Mouse (Mus musculus): ENCODE results near the gene Slc35a1. TPM values are rescaled to one million over a fixed set of nuclear protein-coding genes. Genes with fewer than 3 reads are reported as not detected.

Slc35a1 gene
- total and polyA plus RNA-seq, 3 experiments = 18.2 to 26.2 (median 19.7) TPM

DNA sequence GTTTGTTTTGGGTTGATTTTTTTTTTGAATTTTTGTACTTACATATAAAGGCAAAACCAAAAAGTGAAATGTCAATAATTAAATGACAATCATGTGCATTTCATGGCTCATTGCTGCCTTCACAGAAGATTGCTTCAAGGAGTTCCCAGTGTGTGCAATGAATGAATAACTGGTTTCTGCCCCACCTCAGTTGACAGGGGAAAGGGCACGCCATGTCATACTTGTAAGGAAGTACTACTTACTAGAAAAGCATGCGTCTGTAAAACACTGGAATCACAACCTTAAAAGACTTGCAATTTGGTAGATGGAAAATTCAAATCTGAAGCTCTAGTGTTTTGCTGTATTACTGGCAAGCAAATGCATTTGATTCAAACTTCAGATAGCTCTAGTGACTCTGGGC, 28.2 kb downstream of the Slc35a1 start:
- H3K36me3 ChIP-seq (replicated peaks in 1 of 2; ENCODE audit: control insufficient read depth in 1 of 2, insufficient read depth in 1 of 2, low read length in 1 of 2) = peaks cover 67 to 91% of the 10 kb centered on the region in 2 experiments
- no peak overlapping the region for H3K9ac ChIP-seq (ENCODE audit: insufficient read depth, low read depth)
- no peaks in the 10 kb centered on the region for H3K9me3 ChIP-seq (replicated peaks; ENCODE audit: low read length)
- H3K27me3 ChIP-seq (replicated peaks) = no peaks in the 10 kb centered on the region
- in situ Hi-C loops (cut with MboI; ENCODE audit: low pct_ligation_motif_present, low pct_unique_long_range_greater_than_20kb, low sequenced_read_pairs) = no loop called here
- peaks cover 0 to 2% of the 10 kb centered on the region in 2 experiments; a peak in 1 of 4 replicates for H3K4me1 ChIP-seq (ENCODE audit: control insufficient read depth in 1 of 2, insufficient read depth in 2 of 2)
- no peak for DNase-seq (ENCODE audit: extremely low read depth)
- no peak overlapping the region for H3K4me3 ChIP-seq (replicated peaks in 1 of 3; ENCODE audit: low read depth in 2 of 3, low read length in 2 of 3, poor library complexity in 1 of 3)
- dilution Hi-C loops (cut with MboI; ENCODE audit: extremely low pct_ligation_motif_present, extremely low pct_unique_long_range_greater_than_20kb, low sequenced_read_pairs) = no loop called here
- H3K27ac ChIP-seq (ENCODE audit: insufficient read depth, low read depth) = no peak overlapping the region
- no peak for TF ChIP-seq CHD1 (IDR thresholded peaks at IDR 0.05; ENCODE audit: low read depth, low read length)
- no peak for TF ChIP-seq MAFK (IDR thresholded peaks at IDR 0.05; ENCODE audit: insufficient replicate concordance, low read length)
- TF ChIP-seq ELF1 (IDR thresholded peaks at IDR 0.05; ENCODE audit: low read depth, low read length) = no peak
- no peak for TF ChIP-seq ZNF384 (IDR thresholded peaks at IDR 0.05; ENCODE audit: low read depth, low read length)
- no peak for TF ChIP-seq POLR2A (IDR thresholded peaks at IDR 0.05; ENCODE audit: low read depth, low read length)
- no peak for TF ChIP-seq MEF2A (IDR thresholded peaks at IDR 0.05; ENCODE audit: borderline replicate concordance, low read depth, low read length)
- H3K4me2 ChIP-seq (ENCODE audit: insufficient read depth, low read depth, poor library complexity, severe bottlenecking) = no peak overlapping the region
- no peaks in the 10 kb centered on the region for H3K79me2 ChIP-seq (replicated peaks; ENCODE audit: control insufficient read depth, extremely low read depth, insufficient read depth, poor library complexity, severe bottlenecking)

DNA sequence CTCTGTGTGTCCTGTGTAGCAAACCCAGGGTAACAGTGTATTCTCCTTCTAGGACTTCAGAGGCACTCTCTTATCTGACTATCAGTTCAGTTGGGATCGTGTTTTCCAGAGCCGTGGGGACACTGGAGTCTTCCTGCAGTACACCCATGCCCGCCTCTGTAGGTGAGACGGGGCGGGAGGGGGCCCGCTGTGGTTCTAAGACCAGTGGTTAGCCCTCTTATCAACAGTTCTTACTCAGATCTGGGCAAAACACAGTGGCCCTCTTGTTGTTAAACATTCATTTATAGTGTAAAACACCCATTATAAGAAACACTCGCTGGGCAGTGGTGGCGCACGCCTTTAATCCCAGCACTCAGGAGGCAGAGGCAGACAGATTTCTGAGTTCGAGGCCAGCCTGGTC, 31.1 kb downstream of the Slc35a1 start:
- no peak overlapping the region for H3K9ac ChIP-seq (ENCODE audit: insufficient read depth, low read depth)
- peaks cover 68 to 87% of the 10 kb centered on the region in 2 experiments for H3K36me3 ChIP-seq (replicated peaks in 1 of 2; ENCODE audit: control insufficient read depth in 1 of 2, insufficient read depth in 1 of 2, low read length in 1 of 2)
- H3K27ac ChIP-seq (ENCODE audit: insufficient read depth, low read depth) = no peak overlapping the region
- DNase-seq (ENCODE audit: extremely low read depth) = no peak
- H3K4me1 ChIP-seq (ENCODE audit: control insufficient read depth in 1 of 2, insufficient read depth in 2 of 2) = peaks cover 3 to 18% of the 10 kb centered on the region in 2 experiments
- dilution Hi-C loops (cut with MboI; ENCODE audit: extremely low pct_ligation_motif_present, extremely low pct_unique_long_range_greater_than_20kb, low sequenced_read_pairs) (no loop called here), in situ Hi-C loops (cut with MboI; ENCODE audit: low pct_ligation_motif_present, low pct_unique_long_range_greater_than_20kb, low sequenced_read_pairs) (no loop called here)
- H3K27me3 ChIP-seq (replicated peaks) = no peaks in the 10 kb centered on the region
- no peaks in the 10 kb centered on the region for H3K79me2 ChIP-seq (replicated peaks; ENCODE audit: control insufficient read depth, extremely low read depth, insufficient read depth, poor library complexity, severe bottlenecking)
- H3K4me2 ChIP-seq (ENCODE audit: insufficient read depth, low read depth, poor library complexity, severe bottlenecking) = no peak overlapping the region
- TF ChIP-seq MYC (IDR thresholded peaks at IDR 0.05; ENCODE audit: low read depth, low read length) (no peak), POLR2A (IDR thresholded peaks at IDR 0.05; ENCODE audit: low read depth, low read length) (no peak), SIN3A (IDR thresholded peaks at IDR 0.05; ENCODE audit: low read length) (no peak), RCOR1 (conservative IDR thresholded peaks at IDR 0.05; ENCODE audit: low read depth, low read length) (no peak), TCF12 (IDR thresholded peaks at IDR 0.05; ENCODE audit: low read depth, low read length) (no peak), NELFE (IDR thresholded peaks at IDR 0.05; ENCODE audit: low read depth, low read length) (no peak), MAFK (IDR thresholded peaks at IDR 0.05; ENCODE audit: insufficient replicate concordance, low read length) (no peak), E2F4 (IDR thresholded peaks at IDR 0.05; ENCODE audit: insufficient replicate concordance, low read depth, low read length) (no peak), GABPA (IDR thresholded peaks at IDR 0.05; ENCODE audit: insufficient replicate concordance, low read depth, low read length) (no peak), MAX (IDR thresholded peaks at IDR 0.05; ENCODE audit: low read length) (no peak), ZNF384 (IDR thresholded peaks at IDR 0.05; ENCODE audit: low read depth, low read length) (no peak), CTCF (conservative IDR thresholded peaks at IDR 0.05 in 1 of 2, IDR thresholded peaks at IDR 0.05 in 1 of 2; ENCODE audit: low read depth in 2 of 2, low read length in 2 of 2) (no peak), TBP (conservative IDR thresholded peaks at IDR 0.05; ENCODE audit: low read depth, low read length) (no peak), NRF1 (IDR thresholded peaks at IDR 0.05; ENCODE audit: low read depth, low read length) (no peak), ELF1 (IDR thresholded peaks at IDR 0.05; ENCODE audit: low read depth, low read length) (no peak), KAT2A (IDR thresholded peaks at IDR 0.05; ENCODE audit: insufficient replicate concordance, low read length) (no peak)
- no peaks in the 10 kb centered on the region for H3K9me3 ChIP-seq (replicated peaks; ENCODE audit: low read length)
- H3K4me3 ChIP-seq (replicated peaks in 1 of 3; ENCODE audit: low read depth in 2 of 3, low read length in 2 of 3, poor library complexity in 1 of 3) = no peak overlapping the region
